Mouse (Mus musculus) left cerebral cortex, adult 9 months (tissue): Measurements from ENCODE around the gene Adipoq.
"Not testable (repeated sequence)": the region's sequence is repeated elsewhere in the genome, so short reads cannot be mapped to it uniquely, and the experiment has no call there.

ENCODE experiments used
- DNase-seq, 2 experiments: peaks; one replicate each; pipeline ENCODE4 v3.0.0; 2022; ENCODE audit warnings: low spot score in 2 of 2

Gene Adipoq

DNA sequence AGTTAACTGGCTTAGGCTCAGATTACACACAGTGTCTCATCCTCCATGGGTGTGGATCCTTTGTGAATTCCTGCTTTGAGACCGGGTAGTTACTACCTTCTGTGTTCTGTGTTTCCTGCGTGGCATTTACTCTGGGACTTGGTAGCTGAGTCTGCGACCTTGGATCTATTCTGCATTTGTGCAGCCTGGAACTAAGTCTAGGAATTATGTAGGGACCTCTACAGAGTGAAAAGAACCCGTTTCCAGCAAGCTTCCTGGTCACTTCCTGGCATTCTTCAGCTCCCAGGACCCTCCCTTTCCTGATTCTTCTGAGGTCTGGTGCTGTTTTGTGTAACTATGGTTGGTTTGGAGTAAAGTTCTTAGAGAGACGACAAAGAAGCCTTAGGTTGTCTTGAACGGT, 18.1 kb downstream of the Adipoq start:
- DNase-seq: no peak

DNA sequence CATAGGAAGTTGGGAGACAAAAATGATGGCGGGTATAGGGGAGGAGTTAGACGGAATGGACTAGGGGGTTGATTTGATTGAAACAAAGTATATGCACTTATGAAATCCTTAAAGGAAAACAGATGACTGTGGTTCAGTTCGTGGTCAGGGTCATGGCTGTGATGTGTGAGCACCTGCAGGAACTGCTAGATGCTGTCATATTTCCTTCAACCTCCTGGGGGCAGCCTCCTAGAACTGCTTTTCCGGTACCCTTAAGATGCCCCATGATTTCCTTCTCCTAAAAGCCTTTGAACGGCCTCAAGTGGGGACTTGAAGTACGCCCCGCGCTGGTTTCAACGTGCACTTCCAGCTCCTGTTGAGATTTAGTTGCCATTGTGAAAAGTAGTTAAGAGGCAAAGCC, 19.1 kb downstream of the Adipoq start:
- no peak for DNase-seq

DNA sequence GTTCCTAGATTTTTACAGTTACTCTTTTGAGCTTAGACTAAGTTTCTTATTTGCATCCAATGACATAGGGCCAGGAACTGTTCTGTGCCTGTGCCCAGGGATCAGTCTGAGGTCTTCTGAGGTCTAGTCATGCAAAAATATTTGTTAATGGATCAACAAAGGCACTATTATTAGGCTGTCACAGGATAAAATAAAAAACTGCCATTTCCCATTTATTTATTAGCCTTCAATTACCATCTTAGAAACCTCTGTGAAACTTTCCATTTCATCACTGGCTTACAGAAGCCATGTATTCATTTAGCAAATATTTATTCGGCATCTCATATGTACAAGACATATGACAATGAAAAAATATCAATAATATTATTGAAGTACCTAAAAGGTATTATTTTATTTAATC, 20.3 kb downstream of the Adipoq start:
- no peak for DNase-seq

DNA sequence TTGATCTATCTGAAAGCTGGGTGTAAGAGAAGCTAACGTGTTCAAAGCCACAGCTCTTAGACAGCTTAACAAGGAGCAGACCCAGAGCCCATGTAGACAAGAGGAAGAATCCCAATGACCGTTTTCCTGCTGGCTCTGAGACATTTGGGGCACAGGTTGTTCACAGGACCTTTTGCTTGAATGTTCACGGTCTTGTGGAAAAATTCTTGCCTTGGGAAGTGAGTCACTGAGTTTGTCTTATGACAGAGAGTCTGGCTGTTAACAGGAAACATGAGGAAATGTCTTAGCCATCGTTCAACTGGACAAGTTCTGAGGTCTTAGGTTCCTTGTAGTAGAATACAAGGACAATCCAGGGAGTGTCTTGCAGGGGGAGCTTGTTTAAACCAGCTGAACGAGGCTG, 20.7 kb downstream of the Adipoq start:
- DNase-seq: no peak

DNA sequence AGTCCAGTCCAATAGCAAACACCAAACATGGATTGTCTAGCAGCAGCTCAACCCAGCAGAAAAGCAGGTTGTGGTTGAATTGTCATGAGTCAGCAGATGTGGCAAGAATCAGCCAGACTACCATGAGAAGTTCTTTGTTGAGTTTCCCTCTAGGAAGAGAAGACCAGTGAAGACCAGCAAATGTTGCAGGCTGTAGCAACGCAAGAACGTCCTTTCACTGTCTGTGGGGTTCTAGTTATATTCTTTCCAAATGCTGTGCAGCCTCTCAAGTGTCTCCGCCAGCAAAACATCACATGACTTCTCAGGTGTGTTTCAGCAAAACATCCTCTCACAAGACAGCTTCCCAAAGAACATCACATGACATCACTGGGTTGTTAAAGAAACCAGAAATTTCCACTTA, 24.5 kb downstream of the Adipoq start:
- DNase-seq: no peak

DNA sequence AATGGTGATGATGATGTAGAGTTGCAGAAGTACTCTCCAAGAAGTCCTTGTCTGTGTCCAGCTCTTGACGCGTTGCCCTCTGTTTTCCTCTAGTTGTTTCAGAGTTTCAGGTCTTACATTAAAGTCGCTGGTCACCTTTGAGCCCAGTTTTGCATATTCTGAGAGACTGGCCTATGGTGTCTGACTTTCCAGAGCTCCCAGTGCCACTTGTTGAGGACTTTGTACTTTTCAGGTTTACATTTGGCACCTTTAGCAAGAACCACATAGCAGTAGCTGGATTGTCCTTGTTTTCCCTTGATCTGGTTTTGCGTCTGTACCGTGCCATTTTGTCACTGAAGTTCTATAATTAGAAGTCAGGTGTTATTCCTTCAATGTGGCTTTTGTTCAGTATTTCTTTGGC, 27.6 kb downstream of the Adipoq start:
- DNase-seq: no peak

DNA sequence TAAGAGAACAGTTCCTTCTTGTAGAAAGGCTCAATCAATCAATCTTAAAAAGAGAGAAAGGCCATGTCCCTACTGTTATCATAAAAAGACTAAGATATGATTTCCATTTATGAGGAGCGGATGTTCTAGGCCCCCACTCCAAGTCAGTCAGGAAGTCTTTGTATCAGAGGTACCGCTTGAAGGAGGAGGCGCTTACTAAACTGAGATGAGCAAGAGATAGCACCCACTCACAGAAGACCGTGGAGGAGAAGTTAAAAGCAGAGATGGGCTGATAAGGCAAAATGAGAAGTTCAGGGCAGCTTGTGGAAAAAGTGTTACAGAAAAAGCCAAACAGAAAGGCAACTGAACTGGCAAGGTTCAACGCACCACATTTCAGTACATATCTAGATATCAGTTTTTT, 28.5 kb downstream of the Adipoq start:
- no peak for DNase-seq

DNA sequence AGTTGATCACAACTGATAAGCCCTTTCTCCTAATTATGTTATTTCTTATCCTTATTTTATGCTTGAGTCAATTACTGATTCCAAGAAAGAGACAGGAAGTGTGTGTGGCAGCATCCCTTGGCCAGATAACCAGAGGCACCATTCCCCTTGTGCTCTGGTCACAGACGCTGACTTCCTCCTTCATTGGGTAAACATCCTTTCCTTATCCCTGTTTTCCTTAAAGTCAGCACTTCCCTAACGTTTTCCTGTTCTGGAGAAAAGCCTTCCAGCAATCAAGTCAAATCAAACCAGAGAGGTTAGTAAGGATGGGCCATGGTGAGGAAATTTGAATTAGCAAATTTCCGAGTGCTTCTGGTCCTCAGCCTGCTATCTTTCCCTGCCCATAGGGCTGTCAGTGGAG, 29.6 kb downstream of the Adipoq start:
- DNase-seq: no peak

DNA sequence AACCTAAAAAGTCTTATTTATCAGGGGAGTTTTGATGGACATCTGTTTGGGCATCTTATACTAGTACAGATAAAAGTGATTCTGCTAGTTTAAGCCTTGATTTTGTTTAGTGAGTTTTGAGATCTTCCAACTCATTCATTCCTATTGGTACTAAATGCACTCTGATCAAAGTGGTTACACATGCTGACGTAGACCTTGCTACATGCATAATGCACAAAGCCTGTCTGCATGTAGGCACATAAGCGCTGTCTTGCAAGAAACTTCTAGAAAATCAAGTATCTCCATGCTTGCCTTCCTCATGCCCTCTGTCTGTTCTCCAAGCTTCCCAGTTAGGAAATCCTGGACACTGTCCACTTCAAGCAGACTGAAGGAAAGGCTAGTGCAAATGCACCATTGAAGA, 31.5 kb downstream of the Adipoq start:
- no peak for DNase-seq

DNA sequence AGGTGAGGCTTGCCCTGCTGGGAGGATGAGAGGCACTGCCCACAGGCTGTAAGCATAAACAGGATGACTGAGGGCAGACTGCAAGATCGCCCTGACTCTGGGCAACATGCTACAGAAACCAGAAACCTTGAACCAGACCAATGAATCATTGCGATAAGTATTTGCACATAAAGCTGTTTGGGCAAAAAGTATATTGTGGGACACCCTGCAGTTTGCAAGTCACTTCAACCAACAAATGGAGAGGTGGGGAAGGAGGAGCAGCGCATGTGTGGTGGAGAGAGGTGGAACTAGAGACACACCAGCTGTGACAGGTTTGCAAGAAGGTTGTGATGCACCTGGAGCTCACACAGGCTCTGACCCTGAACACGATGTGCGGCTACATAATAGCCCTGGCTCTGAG, 32.5 kb downstream of the Adipoq start:
- no peak for DNase-seq

DNA sequence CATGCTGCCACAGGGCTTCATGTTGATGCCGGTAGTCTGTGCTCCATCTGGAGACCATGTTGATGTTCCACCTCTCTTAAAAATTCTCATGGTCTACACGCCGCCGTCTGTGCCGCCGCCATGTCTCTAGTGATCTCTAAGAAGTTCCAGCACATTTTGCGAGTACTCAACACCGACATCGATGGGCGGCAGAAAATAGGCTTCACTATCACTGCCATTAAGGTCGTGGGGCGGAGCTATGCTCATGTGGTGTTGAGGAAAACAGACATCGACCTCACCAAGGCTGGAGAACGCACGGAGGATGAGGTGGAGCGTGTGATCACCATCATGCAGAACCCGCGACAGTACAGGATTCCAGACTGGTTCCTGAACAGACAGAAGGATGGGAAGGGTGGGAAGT, 33.1 kb downstream of the Adipoq start:
- DNase-seq: not testable (repeated sequence)

DNA sequence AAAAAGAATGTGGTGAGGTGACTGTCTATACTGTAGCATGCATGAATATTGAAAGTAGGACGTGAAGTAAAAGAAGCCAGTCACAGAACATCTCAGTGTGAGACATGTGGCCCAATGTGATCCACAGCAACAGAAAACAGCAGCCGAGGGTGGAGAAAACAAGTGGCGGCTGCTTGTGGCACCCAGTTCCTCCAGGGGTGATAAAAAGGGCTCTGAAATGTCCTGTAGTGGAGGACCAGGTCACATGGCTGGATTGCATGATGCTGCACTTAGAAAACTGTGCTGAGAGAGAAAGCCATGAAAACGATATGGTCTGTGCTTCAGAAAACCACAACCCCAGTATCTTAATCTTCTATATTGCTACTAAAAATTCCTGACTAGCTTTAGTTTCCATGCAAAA, 34.7 kb downstream of the Adipoq start:
- DNase-seq: no peak

DNA sequence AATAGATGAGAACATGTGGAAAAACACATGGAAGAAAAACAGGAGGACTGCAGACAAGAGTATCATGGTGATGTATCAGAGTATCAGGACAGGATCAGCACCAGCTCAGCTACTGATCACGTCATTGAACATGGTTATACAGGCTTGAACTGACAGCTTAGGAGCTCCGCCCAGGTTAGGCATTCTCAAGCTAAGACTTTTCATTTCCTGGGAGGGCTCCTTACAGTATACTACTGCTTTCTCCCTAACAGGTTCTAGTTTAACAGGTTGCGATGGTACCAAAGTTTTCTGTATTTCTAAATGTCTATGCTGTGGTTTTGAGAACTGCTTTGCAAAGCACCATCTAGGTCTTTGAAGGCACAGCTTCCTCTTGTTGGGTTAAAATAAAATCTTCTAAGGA, 35.2 kb downstream of the Adipoq start:
- DNase-seq: no peak

DNA sequence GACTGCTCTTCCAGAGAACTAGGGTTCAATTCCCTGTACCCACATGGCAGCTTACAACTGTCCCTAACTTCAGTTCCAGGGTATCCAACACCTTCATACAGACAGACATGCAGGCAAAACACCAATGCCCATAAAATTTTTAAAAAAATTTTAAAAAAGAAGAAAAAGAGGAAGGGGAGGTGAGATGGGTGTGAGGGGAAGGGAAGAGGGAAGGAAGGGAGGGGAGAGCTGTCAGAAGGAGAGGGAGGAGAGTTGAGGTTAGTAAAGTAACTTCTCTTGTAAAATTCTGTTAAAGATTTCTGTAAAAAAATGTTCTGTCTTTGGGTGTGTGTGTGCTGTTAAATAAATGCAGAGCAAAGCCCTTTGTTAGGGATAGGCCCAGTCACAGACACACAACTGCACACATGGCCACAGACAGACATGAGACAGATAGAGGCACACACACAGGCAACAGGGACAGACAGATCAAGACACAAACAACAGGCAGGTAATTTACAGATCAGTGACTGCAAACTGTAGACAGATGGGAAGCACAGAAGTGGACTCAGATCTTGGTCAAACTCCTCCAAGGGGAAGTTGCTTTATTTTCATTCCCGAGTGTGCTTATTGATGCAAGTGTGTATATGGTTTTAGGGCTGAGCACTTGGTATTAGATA, 35.7 kb downstream of the Adipoq start:
- no peak for DNase-seq

DNA sequence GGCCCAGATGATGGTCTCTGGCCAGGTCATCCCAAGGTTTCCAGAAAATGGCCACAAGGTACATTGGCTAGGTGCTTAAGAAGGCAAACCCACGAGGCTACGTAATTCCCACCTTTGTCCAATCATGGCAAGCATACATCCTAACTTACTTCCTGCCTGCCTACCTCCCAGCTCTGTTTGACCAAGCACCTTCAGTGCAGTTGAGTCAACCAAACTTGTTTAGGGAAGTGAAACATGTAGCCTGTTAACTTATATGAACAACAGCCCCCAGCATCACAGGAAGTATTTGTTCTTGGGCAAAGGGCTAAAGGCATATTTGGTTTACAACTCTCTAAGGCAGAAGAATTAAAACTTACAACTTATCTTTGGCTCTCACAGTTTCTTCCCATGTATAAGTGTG, 39.5 kb downstream of the Adipoq start:
- no peak for DNase-seq

DNA sequence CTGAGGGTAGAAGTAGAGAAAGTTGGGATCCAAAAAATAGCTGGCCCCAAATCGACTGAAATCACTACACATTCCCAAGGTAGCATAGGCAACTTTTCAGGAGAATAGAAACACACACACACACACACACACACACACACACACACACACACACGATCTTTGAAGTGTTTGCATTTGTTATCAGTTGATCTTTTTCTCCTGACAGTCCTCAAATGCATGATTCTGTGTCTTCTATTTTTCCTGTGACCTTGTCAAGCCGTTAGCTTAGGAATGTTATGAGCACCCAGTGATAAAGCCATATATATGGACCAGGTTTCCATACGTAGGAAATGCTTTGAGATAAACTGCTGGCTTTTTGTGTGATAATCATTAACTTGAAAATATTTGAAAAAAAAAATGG, 40.1 kb downstream of the Adipoq start:
- DNase-seq: no peak

DNA sequence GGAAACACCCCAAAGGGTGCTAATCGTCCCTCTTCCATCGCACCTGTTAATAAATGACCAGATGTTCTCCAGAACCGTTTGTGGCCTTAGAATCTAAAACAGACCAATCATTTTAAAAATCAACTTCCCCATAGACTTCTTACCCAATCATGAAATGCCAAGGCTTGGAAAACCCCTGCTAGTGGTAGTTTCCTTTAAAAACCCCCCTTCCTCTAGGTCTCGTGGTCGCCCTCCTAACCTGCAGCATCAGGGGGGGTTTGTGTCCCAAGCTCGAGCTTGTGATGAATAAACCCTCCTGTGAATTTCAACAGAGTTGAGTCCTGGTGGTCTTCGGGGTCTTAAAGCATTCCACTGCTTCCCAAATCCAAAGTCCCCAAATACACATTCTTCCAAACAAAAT, 41.6 kb downstream of the Adipoq start:
- DNase-seq: no peak

DNA sequence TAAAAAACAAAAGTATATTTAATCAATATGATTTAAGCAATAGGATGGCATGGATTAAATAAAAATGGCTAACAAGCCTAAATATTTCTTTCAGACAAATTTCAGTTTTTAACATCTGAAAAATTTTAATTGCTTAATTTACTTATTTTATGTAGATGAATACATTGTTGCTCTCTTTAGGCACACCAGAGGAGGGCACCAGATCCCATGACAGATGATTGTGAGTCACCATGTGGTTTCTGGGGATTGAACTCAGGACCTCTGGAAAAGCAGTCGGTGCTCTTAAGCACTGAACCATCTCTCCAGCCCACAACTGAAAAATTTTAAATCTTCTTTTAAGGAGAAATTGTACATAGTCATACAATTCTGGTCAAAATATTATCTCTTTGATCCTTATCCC, 43.3 kb downstream of the Adipoq start:
- DNase-seq: no peak

DNA sequence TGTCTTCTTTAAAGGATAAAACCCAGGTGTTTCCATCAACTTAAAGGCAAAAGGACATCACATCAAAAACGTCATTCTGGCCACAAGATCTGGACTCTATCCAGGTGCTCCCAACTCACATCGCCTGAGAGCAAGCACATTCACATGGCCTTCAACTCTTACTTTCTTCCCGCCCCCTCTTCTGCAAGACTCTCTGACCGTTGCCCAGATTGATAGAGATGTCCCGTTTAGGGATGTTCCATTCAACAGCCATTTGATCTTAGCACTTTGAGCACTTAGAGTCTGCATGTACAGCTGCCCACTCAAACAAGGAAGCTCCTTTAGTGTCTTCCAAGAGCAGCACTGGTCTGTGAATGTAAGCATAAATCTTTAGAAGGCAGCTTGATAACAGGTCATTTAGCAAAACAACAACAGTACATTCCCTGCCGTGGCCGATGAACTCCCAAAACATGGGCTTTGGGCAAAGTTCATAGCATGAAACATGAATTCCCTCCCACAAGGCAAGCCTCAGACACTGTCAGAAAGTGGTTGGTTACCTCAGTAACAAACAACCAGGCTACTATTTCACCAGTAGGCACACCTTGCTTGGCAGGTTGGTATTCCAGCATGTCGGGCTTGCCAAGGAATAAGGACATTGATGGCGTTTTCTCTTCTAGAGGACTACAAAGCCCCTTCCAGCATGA, 45.4 kb downstream of the Adipoq start:
- DNase-seq: no peak

DNA sequence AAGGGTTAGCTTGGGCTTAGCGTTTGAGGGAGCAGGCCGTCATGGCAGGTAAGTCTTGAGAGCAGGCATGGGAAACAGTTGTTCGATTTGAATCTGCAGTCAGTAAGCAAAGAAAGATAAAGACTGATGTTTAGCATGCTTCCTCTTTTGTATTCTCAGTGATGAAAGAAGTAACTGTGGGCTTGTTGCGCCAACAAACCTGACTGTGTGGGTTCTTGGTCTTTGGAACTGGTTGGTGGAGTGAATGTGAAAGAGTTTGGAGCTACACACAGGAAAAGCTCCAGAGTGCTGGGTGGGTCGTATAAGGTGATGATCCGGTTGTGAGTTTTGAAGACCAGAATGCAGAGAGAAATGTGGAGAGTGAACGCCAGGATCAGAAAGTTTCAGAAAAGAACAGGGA, 49.3 kb downstream of the Adipoq start:
- DNase-seq: no peak

DNA sequence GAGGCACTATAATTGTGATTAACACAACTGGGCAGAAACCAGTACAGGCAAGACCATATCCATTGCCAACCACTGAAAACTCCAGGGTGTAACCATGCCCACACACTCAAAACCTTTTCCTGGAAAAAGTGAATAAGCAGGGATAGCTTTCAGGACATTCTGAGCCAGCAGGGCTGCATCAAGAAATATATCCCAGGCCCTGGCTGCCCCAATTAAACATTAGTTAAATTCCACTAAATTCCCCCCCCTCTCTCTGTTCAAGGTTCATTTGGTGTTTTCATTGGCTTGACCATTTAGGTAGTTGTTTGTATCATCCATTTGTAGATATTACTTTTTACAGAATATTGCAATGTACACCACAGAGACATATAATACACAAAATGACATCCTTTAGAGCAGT, 50.0 kb downstream of the Adipoq start:
- no peak for DNase-seq

DNA sequence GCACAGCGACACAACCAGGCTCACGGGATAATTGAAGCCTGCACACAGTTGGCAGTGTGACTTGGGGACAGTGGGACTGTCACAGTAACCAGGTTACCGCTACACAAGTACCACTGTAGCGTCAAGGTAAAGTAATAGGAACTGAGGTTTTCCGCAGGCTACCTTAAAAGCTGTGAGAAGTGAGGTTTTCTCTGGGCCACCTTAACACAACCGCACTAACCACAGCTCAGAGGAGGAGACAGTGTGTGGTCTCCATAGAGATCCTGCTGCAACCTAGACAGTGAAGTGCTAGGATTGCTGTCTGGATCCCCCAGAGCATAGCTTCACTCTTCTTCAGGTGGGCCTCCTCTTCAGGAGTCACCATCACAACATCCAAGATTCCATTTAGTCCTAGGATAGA, 50.5 kb downstream of the Adipoq start:
- DNase-seq: no peak

DNA sequence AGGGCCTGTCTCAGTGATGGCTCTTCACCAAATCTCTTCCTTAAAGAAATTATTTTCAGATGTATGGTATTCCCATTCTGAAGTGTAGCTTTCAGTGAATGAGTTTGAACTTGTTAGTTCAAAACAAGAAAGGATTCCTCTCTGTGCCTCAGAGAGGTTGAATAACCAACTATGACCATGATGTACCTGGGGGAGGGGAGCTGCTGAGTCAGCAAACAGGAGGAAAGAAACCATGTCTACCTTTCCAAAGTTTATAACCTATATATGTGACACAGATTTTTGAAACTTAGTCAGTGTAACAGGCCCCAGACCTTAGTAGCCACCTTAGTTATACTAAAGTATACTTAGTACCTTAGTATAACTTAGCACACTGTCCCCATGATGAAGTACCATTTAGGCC, 55.2 kb downstream of the Adipoq start:
- DNase-seq: no peak
